Mouse (Mus musculus) spleen, adult 18-20 months (tissue): ENCODE results near the gene Fgf14.
"Not testable (repeated sequence)": the region's sequence is repeated elsewhere in the genome, so short reads cannot be mapped to it uniquely, and the experiment has no call there.

Experiments
- DNase-seq, 2 experiments: peaks; one replicate each; pipeline ENCODE4 v3.0.0; 2022; ENCODE audit warnings: mixed read lengths in 2 of 2

The Fgf14 gene

GRCm38 (mm10) chr14:124191913-124192814, 484.8 kb downstream of the Fgf14 start:
- no peak for DNase-seq

- no peak for DNase-seq
Observed at GRCm38 (mm10) chr14:124180265-124180664, 496.7 kb downstream of the Fgf14 start.

GRCm38 (mm10) chr14:124174111-124174510, 502.8 kb downstream of the Fgf14 start:
- DNase-seq, result no peak

- DNase-seq, result no peak
Observed at GRCm38 (mm10) chr14:124163618-124164185, 513.2 kb downstream of the Fgf14 start.

- DNase-seq, result no peak
Observed at GRCm38 (mm10) chr14:124147378-124147777, 529.5 kb downstream of the Fgf14 start.

GRCm38 (mm10) chr14:124107205-124107873, 569.6 kb downstream of the Fgf14 start:
- no peak for DNase-seq

GRCm38 (mm10) chr14:124083126-124083525, 593.8 kb downstream of the Fgf14 start:
- DNase-seq, result no peak

- DNase-seq, result no peak
Observed at GRCm38 (mm10) chr14:124044016-124044415, 632.9 kb downstream of the Fgf14 start.

- DNase-seq, result no peak
Observed at GRCm38 (mm10) chr14:124040651-124041050, 636.3 kb downstream of the Fgf14 start.

- DNase-seq, result no peak
Observed at GRCm38 (mm10) chr14:124037434-124037833, 639.5 kb downstream of the Fgf14 start.

GRCm38 (mm10) chr14:124036575-124037205, 640.2 kb downstream of the Fgf14 start:
- DNase-seq, result no peak

- DNase-seq, result not testable (repeated sequence)
Observed at GRCm38 (mm10) chr14:124033302-124033701, 643.6 kb downstream of the Fgf14 start.

GRCm38 (mm10) chr14:124027886-124028670, 648.8 kb downstream of the Fgf14 start:
- no peak for DNase-seq

- DNase-seq, result no peak
Observed at GRCm38 (mm10) chr14:123990591-123991195, 686.2 kb downstream of the Fgf14 start.

- DNase-seq, result no peak
Observed at GRCm38 (mm10) chr14:123967996-123968395, 708.9 kb downstream of the Fgf14 start.

GRCm38 (mm10) chr14:123966531-123966930, 710.4 kb downstream of the Fgf14 start:
- DNase-seq, result no peak
